Mouse (Mus musculus) small intestine, adult 2 months (tissue): Measurements from ENCODE around the gene Mrpl4.

Source experiments
- CTCF ChIP-seq: fragments of 200-500 bp; IDR thresholded peaks from 2 replicates; pipeline ENCODE4 v1.5.1; 2012; ENCODE audit warnings: low read depth, mild to moderate bottlenecking, control low read depth, inconsistent platforms, low read length, moderate library complexity, mixed read lengths; ENCODE audit not compliant: insufficient replicate concordance, insufficient read length; ENCODE audit errors: extremely low read depth
- POLR2A ChIP-seq: fragments of 200-500 bp; IDR thresholded peaks from 2 replicates; pipeline ENCODE4 v1.6.1; 2012; ENCODE audit warnings: low read depth, mild to moderate bottlenecking, control low read depth, inconsistent platforms, low read length, moderate library complexity

DNA sequence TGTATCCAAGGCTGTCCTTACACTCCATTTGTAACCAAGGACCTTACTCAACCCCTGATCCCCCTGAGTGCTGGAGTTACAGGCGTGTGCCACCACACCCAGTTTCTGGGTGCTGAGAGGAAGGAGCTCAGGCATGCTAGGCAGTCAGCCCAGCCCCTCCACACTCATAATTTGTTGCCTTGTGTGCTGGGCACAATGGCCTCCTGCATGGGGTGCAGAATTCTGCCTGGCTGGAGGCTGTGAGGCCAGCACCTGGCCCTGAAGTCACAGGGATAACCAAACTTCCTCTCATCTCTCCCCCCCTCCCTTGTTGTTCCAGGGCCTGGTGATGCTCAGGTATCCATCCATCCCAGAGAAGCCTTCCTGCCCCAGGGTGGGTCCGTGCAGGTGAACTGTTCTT, 16.1 kb downstream of the Mrpl4 start:
- no peak for TF ChIP-seq CTCF
- TF ChIP-seq POLR2A = no peak
